Mouse (Mus musculus): ENCODE measurements around the gene Gcnt2. TPM values are rescaled to one million over a fixed set of nuclear protein-coding genes. Genes with fewer than 3 reads are reported as not detected.

Gcnt2 gene
- polyA plus RNA-seq, 1 experiment from 2014 or later = 2.3 TPM

DNA sequence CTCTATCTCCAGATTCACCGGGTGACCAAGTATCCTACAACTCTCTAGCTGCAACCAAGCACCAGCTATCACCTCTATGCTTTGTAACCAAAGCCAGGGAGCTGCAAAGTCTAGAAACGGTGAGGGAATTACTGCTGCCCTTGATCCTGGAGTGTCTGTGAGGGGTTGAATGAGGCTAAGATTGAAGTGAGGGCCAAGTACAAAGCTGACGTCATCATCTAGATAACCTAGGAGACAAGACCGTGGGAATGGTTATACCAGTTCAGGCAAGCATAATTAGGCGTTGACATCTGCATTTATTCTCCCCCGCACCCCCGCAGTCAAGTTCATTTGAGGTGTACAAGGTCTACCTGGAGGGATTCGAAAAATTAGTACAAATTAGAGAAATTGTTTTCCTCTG, 2.8 kb upstream of the Gcnt2 start:
- WGBS = 87% methylated on average over 8 of the region's 8 CpGs
- Histone ChIP-seq H3K9me3 (ENCODE audit: control insufficient read depth, low read length) (no peaks in the 10 kb centered on the region), H3K27ac (replicated peaks; ENCODE audit: low read depth, low read length) (no peak overlapping the region), H3K4me3 (ENCODE audit: low read depth, low read length) (no peak overlapping the region), H3K9ac (ENCODE audit: low read length) (no peak overlapping the region), H3K4me2 (ENCODE audit: low read depth, severe bottlenecking) (no peak overlapping the region), H3K36me3 (ENCODE audit: control insufficient read depth, insufficient read depth, low read length) (no peaks in the 10 kb centered on the region), H3K4me1 (ENCODE audit: control insufficient read depth, insufficient read depth, low read length) (0 out of 2 replicates have a peak, but pooled peaks cover 2% of the 10 kb centered on the region), H3K27me3 (ENCODE audit: control insufficient read depth, insufficient read depth, low read length) (no peaks in the 10 kb centered on the region)
- ATAC-seq (ENCODE audit: insufficient number of reproducible peaks, low FRiP score, low TSS enrichment, low read depth) = no peak
- DNase-seq (ENCODE audit: low spot score) = no peak

GRCm38 (mm10) chr13:40857281-40857818, 2.2 kb upstream of the Gcnt2 start:
- Histone ChIP-seq H3K9ac (ENCODE audit: low read length) (no peak overlapping the region), H3K4me2 (ENCODE audit: low read depth, severe bottlenecking) (no peak overlapping the region), H3K27me3 (ENCODE audit: control insufficient read depth, insufficient read depth, low read length) (no peaks in the 10 kb centered on the region), H3K9me3 (ENCODE audit: control insufficient read depth, low read length) (no peaks in the 10 kb centered on the region), H3K36me3 (ENCODE audit: control insufficient read depth, insufficient read depth, low read length) (no peaks in the 10 kb centered on the region), H3K27ac (replicated peaks; ENCODE audit: low read depth, low read length) (no peak overlapping the region), H3K4me1 (ENCODE audit: control insufficient read depth, insufficient read depth, low read length) (0 out of 2 replicates have a peak, but pooled peaks cover 2% of the 10 kb centered on the region), H3K4me3 (ENCODE audit: low read depth, low read length) (no peak overlapping the region)
- DNase-seq (ENCODE audit: low spot score) (no peak), ATAC-seq (ENCODE audit: insufficient number of reproducible peaks, low FRiP score, low TSS enrichment, low read depth) (no peak)
- WGBS = 84% methylated on average over 13 of the region's 13 CpGs

DNA sequence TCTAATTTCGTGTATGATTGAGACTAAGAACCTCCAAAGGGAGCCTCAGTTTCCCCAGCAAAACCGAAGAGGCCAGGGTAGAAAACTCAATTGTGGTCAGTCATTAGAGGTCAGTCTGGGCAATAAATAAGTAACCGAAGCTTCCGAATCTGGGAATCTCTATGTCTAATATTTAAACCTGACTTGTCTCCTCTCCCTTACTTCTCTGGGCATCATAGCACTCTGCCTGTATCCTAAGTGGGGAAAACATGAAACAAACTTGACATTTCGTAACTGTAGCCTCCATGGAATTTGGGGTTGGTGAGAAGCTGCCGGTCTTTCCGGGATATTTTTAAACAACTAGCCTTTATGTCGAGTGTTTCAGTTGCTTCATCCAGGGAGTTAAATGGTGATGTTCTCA, 329 bp upstream of the Gcnt2 start:
- DNase-seq (ENCODE audit: low spot score) (no peak), ATAC-seq (ENCODE audit: insufficient number of reproducible peaks, low FRiP score, low TSS enrichment, low read depth) (no peak)
- H3K4me3 ChIP-seq (ENCODE audit: low read depth, low read length) = no peak overlapping the region
- no peaks in the 10 kb centered on the region for H3K36me3 ChIP-seq (ENCODE audit: control insufficient read depth, insufficient read depth, low read length)
- H3K27ac ChIP-seq (replicated peaks; ENCODE audit: low read depth, low read length) = no peak overlapping the region
- no peak overlapping the region for H3K9ac ChIP-seq (ENCODE audit: low read length)
- H3K27me3 ChIP-seq (ENCODE audit: control insufficient read depth, insufficient read depth, low read length) = no peaks in the 10 kb centered on the region
- 0 out of 2 replicates have a peak, but pooled peaks cover 2% of the 10 kb centered on the region for H3K4me1 ChIP-seq (ENCODE audit: control insufficient read depth, insufficient read depth, low read length)
- no peaks in the 10 kb centered on the region for H3K9me3 ChIP-seq (ENCODE audit: control insufficient read depth, low read length)
- WGBS = 86% methylated on average over 8 of the region's 8 CpGs
- H3K4me2 ChIP-seq (ENCODE audit: low read depth, severe bottlenecking) = no peak overlapping the region; the same call in 1 of the 2 replicates

DNA sequence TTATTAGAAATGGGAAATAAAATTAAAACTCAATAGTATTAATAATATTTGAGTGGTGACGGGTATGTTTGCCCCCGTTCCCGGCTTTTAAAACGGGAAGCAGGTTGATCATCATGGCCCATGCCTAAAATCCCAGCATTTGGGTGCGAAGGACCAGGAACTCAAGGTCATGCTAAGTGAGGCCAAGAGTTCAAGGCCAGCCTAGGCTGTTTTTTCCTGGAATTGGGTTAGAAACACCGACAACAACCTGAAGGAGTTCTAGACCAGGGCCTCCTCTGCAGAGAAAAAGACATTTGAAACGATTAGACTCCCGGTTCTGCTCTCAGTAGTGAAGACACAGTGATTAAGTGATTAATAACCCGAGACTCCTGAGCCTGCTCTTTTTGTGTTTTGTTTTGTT, 3.5 kb downstream of the Gcnt2 start:
- peaks cover 2% of the 10 kb centered on the region; the same call in 1 of the 2 replicates for H3K4me1 ChIP-seq (ENCODE audit: control insufficient read depth, insufficient read depth, low read length)
- H3K27me3 ChIP-seq (ENCODE audit: control insufficient read depth, insufficient read depth, low read length) = no peaks in the 10 kb centered on the region
- no peak overlapping the region for H3K4me2 ChIP-seq (ENCODE audit: low read depth, severe bottlenecking)
- no peaks in the 10 kb centered on the region for H3K36me3 ChIP-seq (ENCODE audit: control insufficient read depth, insufficient read depth, low read length)
- H3K27ac ChIP-seq (replicated peaks; ENCODE audit: low read depth, low read length) = no peak overlapping the region
- ATAC-seq (ENCODE audit: insufficient number of reproducible peaks, low FRiP score, low TSS enrichment, low read depth) (no peak), DNase-seq (ENCODE audit: low spot score) (no peak)
- H3K4me3 ChIP-seq (ENCODE audit: low read depth, low read length) = no peak overlapping the region
- WGBS = 89% methylated on average over 9 of the region's 9 CpGs
- H3K9ac ChIP-seq (ENCODE audit: low read length) = no peak overlapping the region
- H3K9me3 ChIP-seq (ENCODE audit: control insufficient read depth, low read length) = no peaks in the 10 kb centered on the region

GRCm38 (mm10) chr13:40868844-40869587, 9.5 kb downstream of the Gcnt2 start:
- peak; percentile 50 for DNase-seq (ENCODE audit: low spot score)
- 12% methylated on average over 16 of the region's 16 CpGs for WGBS
- H3K4me3 ChIP-seq (ENCODE audit: low read depth, low read length) = no peak overlapping the region
- no peaks in the 10 kb centered on the region for H3K9me3 ChIP-seq (ENCODE audit: control insufficient read depth, low read length)
- H3K4me2 ChIP-seq (ENCODE audit: low read depth, severe bottlenecking) = peak overlapping the region; percentile 16
- no peak overlapping the region for H3K9ac ChIP-seq (ENCODE audit: low read length)
- ATAC-seq (ENCODE audit: insufficient number of reproducible peaks, low FRiP score, low TSS enrichment, low read depth) = peak; percentile 65; the same call in 1 of the 2 replicates
- no peaks in the 10 kb centered on the region for H3K36me3 ChIP-seq (ENCODE audit: control insufficient read depth, insufficient read depth, low read length)
- no peaks in the 10 kb centered on the region for H3K27me3 ChIP-seq (ENCODE audit: control insufficient read depth, insufficient read depth, low read length)
- peaks cover 5% of the 10 kb centered on the region; the same call in 1 of the 2 replicates for H3K4me1 ChIP-seq (ENCODE audit: control insufficient read depth, insufficient read depth, low read length)
- H3K27ac ChIP-seq (replicated peaks; ENCODE audit: low read depth, low read length) = peak overlapping the region; percentile 55

DNA sequence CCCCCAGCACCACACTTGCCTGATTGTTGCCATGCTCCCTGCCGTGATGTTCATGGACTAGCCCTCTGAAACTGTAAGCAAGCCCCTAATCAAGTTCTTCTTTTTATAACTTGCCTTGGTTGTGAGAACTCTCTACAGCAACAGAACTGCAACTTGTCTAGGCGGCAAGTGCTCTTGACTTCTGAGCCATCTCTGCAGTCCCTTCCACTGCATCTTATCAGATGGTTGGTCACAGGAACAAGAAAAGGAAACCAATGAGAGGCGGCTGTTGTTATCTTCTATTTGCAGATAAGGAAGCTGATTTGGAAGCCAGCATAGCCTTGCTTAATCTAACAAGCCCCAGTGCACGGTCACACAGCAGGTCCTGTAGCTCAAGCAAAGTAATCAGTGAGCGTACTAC, 14.5 kb downstream of the Gcnt2 start:
- Histone ChIP-seq H3K4me3 (ENCODE audit: low read depth, low read length) (no peak overlapping the region), H3K36me3 (ENCODE audit: control insufficient read depth, insufficient read depth, low read length) (no peaks in the 10 kb centered on the region), H3K27ac (replicated peaks; ENCODE audit: low read depth, low read length) (no peak overlapping the region), H3K9me3 (ENCODE audit: control insufficient read depth, low read length) (no peaks in the 10 kb centered on the region), H3K4me1 (ENCODE audit: control insufficient read depth, insufficient read depth, low read length) (0 out of 2 replicates have a peak, but pooled peaks cover 2% of the 10 kb centered on the region), H3K9ac (ENCODE audit: low read length) (no peak overlapping the region), H3K4me2 (ENCODE audit: low read depth, severe bottlenecking) (no peak overlapping the region), H3K27me3 (ENCODE audit: control insufficient read depth, insufficient read depth, low read length) (no peaks in the 10 kb centered on the region)
- 84% methylated on average over 5 of the region's 5 CpGs for WGBS
- no peak for DNase-seq (ENCODE audit: low spot score)
- no peak for ATAC-seq (ENCODE audit: insufficient number of reproducible peaks, low FRiP score, low TSS enrichment, low read depth)

DNA sequence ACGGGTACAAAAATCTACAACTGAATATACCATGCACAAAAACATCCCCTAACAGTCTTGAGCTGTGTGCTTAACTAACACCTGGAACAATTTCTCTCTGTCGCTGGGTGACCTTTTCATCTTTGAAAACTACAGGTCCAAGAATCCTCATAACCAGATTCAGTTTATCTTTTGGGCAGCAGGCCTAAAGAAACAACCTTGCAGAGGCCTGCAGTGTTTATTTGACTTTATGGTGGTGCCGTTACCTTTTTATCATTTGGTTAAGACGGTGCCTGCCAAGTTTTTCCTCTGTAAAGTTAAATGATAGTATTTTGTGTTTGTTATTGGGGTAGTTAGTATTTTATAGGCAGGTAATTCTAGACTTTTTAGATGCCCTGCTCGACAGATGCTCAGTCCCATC, 15.9 kb downstream of the Gcnt2 start:
- H3K9me3 ChIP-seq (ENCODE audit: control insufficient read depth, low read length) = no peaks in the 10 kb centered on the region
- DNase-seq (ENCODE audit: low spot score) (no peak), ATAC-seq (ENCODE audit: insufficient number of reproducible peaks, low FRiP score, low TSS enrichment, low read depth) (no peak)
- no peaks in the 10 kb centered on the region for H3K27me3 ChIP-seq (ENCODE audit: control insufficient read depth, insufficient read depth, low read length)
- 58% methylated on average over 5 of the region's 5 CpGs for WGBS
- no peaks in the 10 kb centered on the region for H3K4me1 ChIP-seq (ENCODE audit: control insufficient read depth, insufficient read depth, low read length)
- no peaks in the 10 kb centered on the region for H3K36me3 ChIP-seq (ENCODE audit: control insufficient read depth, insufficient read depth, low read length)
- H3K4me2 ChIP-seq (ENCODE audit: low read depth, severe bottlenecking) = no peak overlapping the region
- no peak overlapping the region for H3K4me3 ChIP-seq (ENCODE audit: low read depth, low read length)
- H3K27ac ChIP-seq (replicated peaks; ENCODE audit: low read depth, low read length) = no peak overlapping the region
- H3K9ac ChIP-seq (ENCODE audit: low read length) = no peak overlapping the region

DNA sequence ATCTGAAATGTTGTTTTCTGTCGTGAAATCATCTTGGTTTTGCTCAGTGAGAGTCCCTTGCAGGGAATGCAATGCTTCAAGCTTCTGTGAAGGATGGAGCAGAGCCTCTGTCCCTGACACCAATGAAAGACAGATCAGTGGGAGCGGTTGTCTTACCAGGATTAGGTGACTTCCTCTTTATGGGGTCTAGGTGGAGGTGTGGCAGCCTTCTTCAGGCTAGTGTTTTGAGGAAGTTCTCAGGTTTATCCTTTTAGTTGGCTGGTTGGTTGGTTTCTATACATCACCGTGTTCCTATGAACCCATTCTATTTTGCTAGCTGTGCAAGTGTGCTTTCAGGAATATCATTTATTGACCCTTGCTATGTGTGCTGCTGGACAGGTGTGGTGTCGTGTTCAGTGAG, 18.0 kb downstream of the Gcnt2 start:
- Histone ChIP-seq H3K9me3 (ENCODE audit: control insufficient read depth, low read length) (no peaks in the 10 kb centered on the region), H3K4me1 (ENCODE audit: control insufficient read depth, insufficient read depth, low read length) (no peaks in the 10 kb centered on the region), H3K4me2 (ENCODE audit: low read depth, severe bottlenecking) (no peak overlapping the region), H3K27me3 (ENCODE audit: control insufficient read depth, insufficient read depth, low read length) (no peaks in the 10 kb centered on the region), H3K36me3 (ENCODE audit: control insufficient read depth, insufficient read depth, low read length) (no peaks in the 10 kb centered on the region), H3K27ac (replicated peaks; ENCODE audit: low read depth, low read length) (no peak overlapping the region), H3K9ac (ENCODE audit: low read length) (no peak overlapping the region), H3K4me3 (ENCODE audit: low read depth, low read length) (no peak overlapping the region)
- 85% methylated on average over 4 of the region's 4 CpGs for WGBS
- DNase-seq (ENCODE audit: low spot score) = no peak
- ATAC-seq (ENCODE audit: insufficient number of reproducible peaks, low FRiP score, low TSS enrichment, low read depth) = no peak

Measured in limb, embryonic 11.5 days (tissue).